Mouse (Mus musculus): ENCODE results near the gene Eif2b4.

The Eif2b4 gene

DNA sequence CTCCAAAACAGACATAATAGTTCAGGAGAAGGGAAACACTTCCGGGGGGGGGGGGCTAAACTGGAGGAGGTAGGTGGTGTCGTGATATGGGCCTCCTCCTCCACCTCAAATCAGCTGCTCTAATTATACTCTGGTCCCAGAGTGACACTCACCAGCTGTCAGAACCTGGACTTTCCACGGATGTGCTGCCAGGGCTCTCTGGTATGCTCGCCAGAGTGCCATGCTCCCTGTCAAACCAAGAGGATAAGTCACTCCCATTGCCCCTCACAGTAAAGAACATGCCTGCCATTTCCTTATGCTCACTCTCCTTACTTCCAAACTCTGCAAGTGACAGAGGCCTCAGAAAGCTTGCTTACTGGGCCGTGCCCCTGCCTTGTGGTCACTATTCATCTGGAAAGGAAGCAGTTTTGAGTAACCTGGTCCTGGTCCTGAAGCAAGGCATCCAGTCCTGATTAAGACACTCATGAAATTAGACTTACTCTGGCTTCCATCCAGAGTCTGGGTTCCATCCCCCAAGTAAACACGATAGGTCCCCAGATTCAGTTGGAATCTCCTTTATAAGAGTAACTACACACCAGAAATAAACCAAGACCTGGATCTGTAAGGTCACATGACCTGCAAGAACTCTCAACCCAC lies 39.6 kb downstream of the Eif2b4 start:
- DNase-seq: no peak

GRCm38 (mm10) chr5:31151746-31152145 lies 41.5 kb downstream of the Eif2b4 start:
- peak; percentile 67 to 82 for DNase-seq

DNA sequence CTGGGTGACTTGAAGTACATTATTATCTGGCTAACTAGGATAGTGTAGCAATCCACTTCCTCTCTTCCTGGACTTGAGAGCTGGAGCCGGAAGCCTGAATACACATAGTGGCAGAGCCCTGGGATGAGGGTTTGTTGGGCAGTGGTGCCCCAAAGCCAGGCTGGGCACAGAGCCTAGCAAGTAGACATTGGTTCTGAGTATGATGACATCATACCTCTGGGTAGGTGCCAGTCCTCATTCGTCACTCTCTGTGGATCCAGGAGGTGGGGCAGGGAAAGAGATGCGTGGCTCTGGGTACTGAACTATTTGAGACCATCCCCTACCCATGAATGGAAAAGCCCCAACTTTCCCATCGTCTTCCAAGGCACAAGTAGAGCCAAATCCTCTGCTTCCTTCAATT lies 43.4 kb downstream of the Eif2b4 start:
- DNase-seq: peak in 1 of 2 experiments; percentile 41

DNA sequence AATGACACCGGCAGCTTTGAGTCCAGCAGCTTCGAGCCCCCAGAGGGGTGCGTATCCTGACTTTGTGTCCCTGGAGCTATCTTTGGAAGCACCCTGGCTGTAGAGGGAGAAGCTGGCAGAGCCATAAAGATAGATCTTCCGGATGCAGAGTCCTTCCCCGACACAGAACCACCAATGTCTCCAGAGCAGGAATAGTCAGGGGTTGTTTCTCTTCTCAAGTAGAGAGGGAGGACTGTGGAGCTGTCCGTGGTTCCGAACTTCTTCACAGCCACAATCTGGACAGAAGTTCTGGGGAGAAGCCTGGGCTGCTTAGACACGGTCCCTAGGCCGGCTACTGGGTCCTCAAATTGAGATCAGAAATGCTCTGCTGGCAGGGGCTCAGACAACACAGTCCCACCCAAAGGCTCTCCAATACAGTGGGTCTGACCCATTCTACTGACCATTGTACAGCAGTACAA lies 54.2 kb downstream of the Eif2b4 start:
- DNase-seq: no peak

DNA sequence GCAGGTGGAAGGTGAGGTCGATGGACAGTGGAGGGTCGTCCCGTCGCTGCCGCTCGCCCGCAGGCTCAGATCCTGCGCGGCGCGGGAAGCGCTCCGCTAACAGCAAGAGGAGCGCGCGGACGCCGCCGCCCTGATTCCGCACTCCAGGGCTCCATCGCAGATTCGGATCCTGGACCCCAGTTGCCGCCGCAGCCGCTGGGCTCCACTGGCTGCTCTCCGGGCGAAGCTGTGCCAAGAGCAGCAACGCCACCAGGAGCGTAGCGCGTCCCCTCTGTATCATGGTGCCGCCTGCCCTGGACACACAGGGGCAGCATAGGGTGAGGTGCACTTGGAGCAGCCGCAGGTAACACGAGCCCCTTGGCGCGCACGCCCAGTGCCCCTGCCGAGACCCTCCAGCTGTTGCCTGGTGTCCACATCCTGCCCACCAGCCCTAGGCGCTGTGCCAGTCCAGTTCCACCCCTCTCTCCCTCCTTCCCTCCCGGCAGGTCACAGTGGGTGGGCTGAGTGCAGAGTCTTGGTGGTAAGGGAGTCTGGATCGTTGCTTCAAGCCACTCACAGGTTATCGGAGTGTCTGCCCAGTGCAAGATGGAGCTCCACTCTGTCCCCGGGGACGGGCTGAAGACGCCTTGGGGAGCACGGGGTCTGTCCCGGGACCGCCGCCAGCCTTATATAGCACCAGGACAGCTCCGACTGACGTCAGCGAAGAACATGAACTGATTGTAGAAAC lies 54.8 kb downstream of the Eif2b4 start, which contains the start of gene Ucn:
TSS of gene Ucn (minus strand) at position 589 of the 727 bp plus-strand sequence.
- DNase-seq: peak in 1 of 2 experiments; percentile 25

DNA sequence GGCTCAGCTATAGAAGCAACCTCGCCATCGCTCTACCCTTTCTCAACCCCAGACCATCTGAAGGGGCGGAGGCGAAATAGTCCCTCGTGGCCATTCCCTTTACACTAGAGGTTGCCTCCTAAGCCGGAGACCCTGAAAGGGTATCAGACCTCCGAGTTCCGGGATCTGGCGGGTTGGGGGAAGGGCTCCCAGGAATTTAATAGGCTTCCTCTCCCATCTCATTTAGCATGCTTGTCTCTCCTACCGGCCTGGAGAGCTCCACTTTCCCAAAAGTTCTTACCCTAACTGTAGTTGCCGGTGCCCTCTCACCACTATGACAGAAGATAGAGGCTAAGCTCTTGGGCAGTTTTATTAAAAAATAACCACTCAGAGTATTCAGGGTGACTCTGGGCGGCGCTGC lies 55.6 kb downstream of the Eif2b4 start:
- no peak for DNase-seq
